25 mouse cellular contexts compared by ENCODE assay signal in the genomic region with DNA sequence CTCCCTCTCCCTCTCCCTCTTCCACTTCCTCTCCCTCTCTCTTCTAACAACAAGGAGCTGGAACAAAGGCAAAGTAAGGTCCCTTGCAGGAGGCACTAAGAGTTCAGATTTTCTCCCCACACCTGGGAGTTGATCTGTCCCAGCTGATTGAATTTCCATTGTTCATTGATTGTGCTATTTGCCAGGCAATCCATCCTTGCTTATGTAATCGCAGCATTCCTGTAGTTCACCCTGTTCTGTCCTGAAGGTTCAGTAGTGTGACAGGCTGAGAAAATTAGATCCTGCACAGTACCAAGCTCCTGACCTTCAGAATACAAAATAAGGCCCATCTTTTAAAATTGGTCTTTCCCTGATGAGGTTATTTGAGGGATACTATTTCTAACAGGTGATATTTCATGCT. TPM values are rescaled to one million over a fixed set of nuclear protein-coding genes. Genes with fewer than 3 reads are reported as not detected.
"Had no signal": no experiment of that assay in that cellular context is flagged by ENCODE, and none has a peak within 500 bp of the region (broad histone marks: within the 10 kb centered on the region; RNA-seq: fewer than 3 reads in every experiment).

No protein-coding gene starts in this region.

- DNase-seq: gastrocnemius, adult 2 months; gastrocnemius, postnatal 10 days; gastrocnemius, postnatal 25 days; heart, adult 2 months; heart, postnatal 10 days; heart, postnatal 4 days; kidney, adult 18-20 months; kidney, adult 8-10 months; kidney, postnatal 10 days; kidney, postnatal 25 days; kidney, postnatal 4 days; liver; liver, embryonic 13.5 days had no signal

- ATAC-seq: hindbrain, embryonic 16.5 days; inflammation-experienced regulatory T-cells, adult 6 months; intestine, embryonic 15.5 days; intestine, postnatal 0 days had no signal

- H3K4me2 ChIP-seq: heart, embryonic 12.5 days; hindbrain, embryonic 12.5 days; hindbrain, embryonic 14.5 days; intestine, embryonic 15.5 days; limb, embryonic 13.5 days; liver, embryonic 13.5 days; liver, embryonic 15.5 days had no signal

- H3K4me3 ChIP-seq: gastrocnemius, adult 2 months; heart, adult 2 months; heart, embryonic 12.5 days; hindbrain, embryonic 10.5 days; hindbrain, embryonic 12.5 days; intestine, embryonic 15.5 days; layer of hippocampus, adult 2 months; left cerebral cortex, adult 2 months; limb, embryonic 13.5 days; liver, embryonic 13.5 days; liver, embryonic 15.5 days had no signal

- H3K4me1 ChIP-seq: heart, embryonic 12.5 days; hindbrain, embryonic 10.5 days; hindbrain, embryonic 12.5 days; intestine, embryonic 15.5 days; limb, embryonic 13.5 days; liver, embryonic 13.5 days; liver, embryonic 15.5 days had no signal

- H3K36me3 ChIP-seq: heart, embryonic 12.5 days; hindbrain, embryonic 10.5 days; hindbrain, embryonic 12.5 days; intestine, embryonic 15.5 days; limb, embryonic 13.5 days; liver, embryonic 13.5 days; liver, embryonic 15.5 days had no signal

- H3K27ac ChIP-seq: gastrocnemius, adult 2 months; heart, adult 2 months; hindbrain, embryonic 10.5 days; hindbrain, embryonic 12.5 days; hindbrain, embryonic 14.5 days; intestine, embryonic 15.5 days; layer of hippocampus, adult 2 months; left cerebral cortex, adult 2 months; limb, embryonic 13.5 days; liver, embryonic 13.5 days; liver, embryonic 15.5 days had no signal

- H3K27me3 ChIP-seq: heart, embryonic 12.5 days; hindbrain, embryonic 12.5 days; intestine, embryonic 15.5 days; limb, embryonic 13.5 days; liver, embryonic 13.5 days; liver, embryonic 15.5 days had no signal

- H3K9ac ChIP-seq: heart, embryonic 12.5 days; hindbrain, embryonic 12.5 days; hindbrain, embryonic 14.5 days; intestine, embryonic 15.5 days; limb, embryonic 13.5 days; liver, embryonic 13.5 days; liver, embryonic 15.5 days had no signal

- H3K9me3 ChIP-seq: heart, embryonic 12.5 days; hindbrain, embryonic 10.5 days; hindbrain, embryonic 12.5 days; intestine, embryonic 15.5 days; limb, embryonic 13.5 days; liver, embryonic 13.5 days; liver, embryonic 15.5 days had no signal

RNA-seq across cellular contexts. Expression of a gene that starts 8.3 kb away (rescaled TPM):
- polyA plus RNA-seq: inflammation-experienced regulatory T-cells, adult 6 months had no signal
